Mouse (Mus musculus): Measurements from ENCODE around the gene Adgrb3.

DNA sequence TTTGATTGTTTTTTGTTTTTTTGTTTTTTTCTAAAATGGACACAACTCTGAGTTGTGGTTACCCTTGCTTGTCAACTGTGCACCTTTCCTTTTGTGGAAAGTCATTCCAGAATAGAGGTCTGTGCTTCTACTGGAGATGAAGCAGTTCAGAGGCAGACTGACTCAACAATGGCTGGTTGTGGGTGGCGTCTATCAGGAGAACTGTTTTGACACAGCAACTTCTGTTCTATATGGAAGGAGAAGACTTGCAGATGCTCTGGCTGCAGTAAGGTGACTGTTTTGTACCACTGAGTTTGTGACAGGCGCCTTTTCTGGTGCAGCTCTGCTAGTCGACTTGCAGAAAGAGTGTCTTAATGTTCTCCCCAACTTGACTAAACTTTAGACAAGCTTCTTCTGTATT, 768.6 kb downstream of the Adgrb3 start:
- TF ChIP-seq POLR2A (IDR thresholded peaks at IDR 0.05; ENCODE audit: extremely low read depth, insufficient read depth, low read length) (no peak), CTCF (IDR thresholded peaks at IDR 0.05; ENCODE audit: low read depth, low read length) (no peak)
